Mouse (Mus musculus) C2C12 (cell line): ENCODE measurements around the gene Dync1i1. TPM values are rescaled to one million over a fixed set of nuclear protein-coding genes. Genes with fewer than 3 reads are reported as not detected.

ENCODE experiments used
- H3K27me3 ChIP-seq: one replicate; pipeline ENCODE4 v1.6.1; 2011; ENCODE audit not compliant: control insufficient read depth, insufficient read depth, insufficient read length
- H3K36me3 ChIP-seq: one replicate; pipeline ENCODE4 v1.6.1; 2011; ENCODE audit not compliant: control insufficient read depth, insufficient read depth
- H3K4me3 ChIP-seq: one replicate; pipeline ENCODE4 v1.5.1; 2011; ENCODE audit warnings: mild to moderate bottlenecking, control low read depth; ENCODE audit not compliant: poor library complexity, insufficient read depth, severe bottlenecking
- H3K79me2 ChIP-seq: one replicate; pipeline ENCODE4 v1.6.1; 2011; ENCODE audit not compliant: control insufficient read depth, insufficient read depth
- H3K79me3 ChIP-seq: one replicate; pipeline ENCODE4 v1.6.1; 2011; ENCODE audit warnings: low read depth, control low read depth
- H3ac ChIP-seq: one replicate; pipeline ENCODE3; 2011; ENCODE audit warnings: low read depth; ENCODE audit not compliant: control insufficient read depth, insufficient read length
- CEBPB ChIP-seq: IDR thresholded peaks from one replicate; pipeline ENCODE4 v1.6.1; 2011; ENCODE audit warnings: low read depth, mild to moderate bottlenecking, control low read depth, moderate library complexity
- CTCF ChIP-seq: IDR thresholded peaks from one replicate; pipeline ENCODE4 v1.5.1; 2011; ENCODE audit not compliant: control insufficient read depth, insufficient read depth, insufficient read length
- FOSL1 ChIP-seq: IDR thresholded peaks from one replicate; pipeline ENCODE4 v1.8.0; 2011; ENCODE audit warnings: mild to moderate bottlenecking, low read length; ENCODE audit not compliant: poor library complexity, insufficient read depth, severe bottlenecking
- MAX ChIP-seq: IDR thresholded peaks from one replicate; pipeline ENCODE4 v1.6.1; 2011; ENCODE audit warnings: mild to moderate bottlenecking, control low read depth
- MYOD1 ChIP-seq: IDR thresholded peaks from one replicate; pipeline ENCODE4 v1.6.1; 2011; ENCODE audit warnings: low read depth; ENCODE audit not compliant: control insufficient read depth, insufficient read length
- MYOG ChIP-seq: IDR thresholded peaks from one replicate; pipeline ENCODE4 v1.6.1; 2011; ENCODE audit not compliant: control insufficient read depth, insufficient read length; ENCODE audit errors: extremely low read depth
- USF1 ChIP-seq: IDR thresholded peaks from one replicate; pipeline ENCODE4 v1.6.1; 2011; ENCODE audit warnings: low read depth, mild to moderate bottlenecking, control low read depth, moderate library complexity
- polyA plus RNA-seq: library from polyadenylated mRNA; unstranded; fragments of >200 nt; fragmentation: generic; extraction: Trizol; gene quantifications from one replicate; pipeline ENCODE4 v1.2.1, GENCODE M21; 2012; ENCODE audit warnings: missing spikeins

The Dync1i1 gene
- polyA plus RNA-seq, 1 experiment: 0.26 TPM

DNA sequence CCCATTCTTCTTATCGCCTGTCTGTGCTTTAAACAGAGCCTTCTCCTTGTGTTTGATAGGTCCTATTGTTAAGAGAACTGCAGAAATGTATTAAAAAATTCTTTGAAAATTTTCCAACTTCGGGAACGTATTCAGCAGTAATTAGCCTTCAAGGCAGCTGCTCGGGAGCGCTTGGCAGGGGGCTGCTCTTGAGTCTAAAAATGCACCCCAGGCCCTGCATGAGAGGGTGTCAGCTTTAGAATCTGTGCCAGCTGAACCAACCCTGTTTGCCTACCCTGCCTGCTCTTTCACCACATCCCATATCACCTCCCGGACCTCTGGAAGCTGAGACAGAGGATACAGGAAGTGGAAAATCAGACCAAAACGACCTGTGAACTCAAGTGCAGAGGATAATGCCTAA, 267.6 kb downstream of the Dync1i1 start:
- no peak for TF ChIP-seq MYOD1
- TF ChIP-seq USF1: no peak
- no peak for TF ChIP-seq MAX
- no peak for TF ChIP-seq CEBPB
- no peak for TF ChIP-seq FOSL1
- no peak for TF ChIP-seq CTCF
- TF ChIP-seq MYOG: no peak
- no peaks in the 10 kb centered on the region for H3K27me3 ChIP-seq
- H3K79me3 ChIP-seq: no peaks in the 10 kb centered on the region
- H3K4me3 ChIP-seq: no peak overlapping the region
- no peak overlapping the region for H3ac ChIP-seq
- no peaks in the 10 kb centered on the region for H3K79me2 ChIP-seq
- no peaks in the 10 kb centered on the region for H3K36me3 ChIP-seq

DNA sequence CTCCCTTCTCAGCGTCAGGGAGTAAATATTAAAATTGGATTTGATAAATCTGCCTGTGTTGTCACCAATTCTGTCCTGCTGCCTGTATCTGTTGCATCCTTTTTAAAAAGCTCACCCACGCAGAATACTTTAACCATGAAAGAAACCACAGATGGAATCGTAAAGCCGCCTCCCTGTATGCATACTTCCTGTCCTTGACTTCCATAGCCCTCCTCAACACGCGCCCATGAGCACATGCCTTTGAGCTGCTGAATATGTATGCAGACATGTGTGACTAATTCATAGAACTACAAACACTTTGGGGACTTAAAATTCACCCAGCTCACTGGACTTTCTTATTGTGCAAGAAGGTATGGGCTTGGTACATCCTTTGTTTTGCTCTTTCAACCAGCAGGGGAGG, 272.1 kb downstream of the Dync1i1 start:
- H3K4me3 ChIP-seq: no peak overlapping the region
- TF ChIP-seq MAX: no peak
- TF ChIP-seq MYOG: no peak
- no peak for TF ChIP-seq MYOD1
- no peak for TF ChIP-seq USF1
- TF ChIP-seq CTCF: no peak
- no peak for TF ChIP-seq CEBPB
- TF ChIP-seq FOSL1: no peak
- no peaks in the 10 kb centered on the region for H3K36me3 ChIP-seq
- H3K27me3 ChIP-seq: no peaks in the 10 kb centered on the region
- no peaks in the 10 kb centered on the region for H3K79me2 ChIP-seq
- no peak overlapping the region for H3ac ChIP-seq
- H3K79me3 ChIP-seq: no peaks in the 10 kb centered on the region

GRCm38 (mm10) chr6:6002061-6002460, 276.6 kb downstream of the Dync1i1 start:
- no peak overlapping the region for H3ac ChIP-seq
- peaks cover 4% of the 10 kb centered on the region for H3K27me3 ChIP-seq
- TF ChIP-seq FOSL1: no peak
- TF ChIP-seq MYOD1: no peak
- no peak for TF ChIP-seq MYOG
- no peak for TF ChIP-seq CEBPB
- no peak for TF ChIP-seq CTCF
- TF ChIP-seq USF1: no peak
- TF ChIP-seq MAX: no peak
- H3K79me3 ChIP-seq: no peaks in the 10 kb centered on the region
- H3K79me2 ChIP-seq: no peaks in the 10 kb centered on the region
- H3K36me3 ChIP-seq: no peaks in the 10 kb centered on the region
- no peak overlapping the region for H3K4me3 ChIP-seq

DNA sequence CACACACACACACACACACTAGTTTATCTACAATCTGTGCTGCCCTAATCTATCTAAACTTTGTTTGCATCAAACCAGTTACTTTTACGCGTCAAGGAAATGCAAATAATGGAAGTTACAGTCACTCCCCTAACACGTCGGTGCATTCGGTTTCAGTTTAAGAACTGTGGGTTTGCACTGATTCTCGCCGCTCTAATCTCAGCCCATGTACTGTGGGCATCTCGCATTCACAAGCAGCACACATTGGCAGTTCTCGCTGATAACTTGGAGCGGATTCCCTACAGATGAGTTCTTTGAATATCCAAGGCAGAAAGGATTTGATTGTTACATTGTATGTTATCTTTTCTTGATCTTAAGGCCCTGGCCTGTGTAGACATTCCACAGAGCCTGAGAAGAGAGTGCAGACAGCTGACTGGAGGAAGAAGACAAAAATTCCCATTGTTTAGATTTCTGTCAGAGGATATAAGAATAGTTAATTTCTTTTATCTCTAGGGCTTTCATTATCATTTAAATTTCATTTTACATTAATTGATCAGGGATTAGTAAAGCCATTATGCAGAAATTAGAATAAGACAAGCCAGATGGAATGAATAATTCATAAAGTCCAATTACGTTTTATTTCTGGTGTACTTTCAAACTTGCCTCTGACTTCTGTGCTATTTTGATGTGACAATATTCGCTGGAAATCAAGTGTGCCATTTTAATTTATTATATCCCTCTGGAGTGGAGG, 279.5 kb downstream of the Dync1i1 start:
- Histone ChIP-seq H3K4me3 (no peak overlapping the region), H3K36me3 (no peaks in the 10 kb centered on the region), H3K79me3 (no peaks in the 10 kb centered on the region), H3ac (no peak overlapping the region), H3K27me3 (peaks cover 4% of the 10 kb centered on the region), H3K79me2 (no peaks in the 10 kb centered on the region)
- TF ChIP-seq USF1: no peak
- no peak for TF ChIP-seq MAX
- TF ChIP-seq MYOD1: no peak
- no peak for TF ChIP-seq CTCF
- TF ChIP-seq FOSL1: no peak
- no peak for TF ChIP-seq MYOG
- no peak for TF ChIP-seq CEBPB

GRCm38 (mm10) chr6:6005762-6006431, 280.5 kb downstream of the Dync1i1 start:
- Histone ChIP-seq H3K4me3 (no peak overlapping the region), H3K27me3 (peaks cover 4% of the 10 kb centered on the region), H3K36me3 (no peaks in the 10 kb centered on the region), H3K79me2 (no peaks in the 10 kb centered on the region), H3ac (no peak overlapping the region), H3K79me3 (no peaks in the 10 kb centered on the region)
- peak; percentile 58 for TF ChIP-seq CTCF
- TF ChIP-seq MAX: no peak
- TF ChIP-seq MYOD1: no peak

GRCm38 (mm10) chr6:6011364-6011763, 285.9 kb downstream of the Dync1i1 start:
- Histone ChIP-seq H3K79me3 (no peaks in the 10 kb centered on the region), H3K27me3 (no peaks in the 10 kb centered on the region), H3ac (no peak overlapping the region), H3K4me3 (no peak overlapping the region), H3K36me3 (no peaks in the 10 kb centered on the region), H3K79me2 (no peaks in the 10 kb centered on the region)
- no peak for TF ChIP-seq MYOG
- no peak for TF ChIP-seq MAX
- no peak for TF ChIP-seq CTCF
- TF ChIP-seq CEBPB: no peak
- TF ChIP-seq MYOD1: no peak
- TF ChIP-seq FOSL1: no peak
- no peak for TF ChIP-seq USF1
